Mouse (Mus musculus) cortical plate, adult 2 months (tissue): ENCODE data around the gene Tstd1. TPM values are rescaled to one million over a fixed set of nuclear protein-coding genes. Genes with fewer than 3 reads are reported as not detected.
A peak's percentile ranks its signal among the peaks of the same experiment; 100 is the strongest.

Source experiments
- H3K27ac ChIP-seq: fragments of 200-500 bp; 2 replicates; pipeline ENCODE4 v1.5.1; 2012; ENCODE audit warnings: low read length, control low read depth, inconsistent platforms; ENCODE audit not compliant: insufficient read depth
- H3K4me1 ChIP-seq: fragments of 200-500 bp; 2 replicates; pipeline ENCODE4 v1.6.1; 2011; ENCODE audit warnings: low read length; ENCODE audit not compliant: control insufficient read depth, insufficient read depth
- H3K4me3 ChIP-seq: fragments of 200-500 bp; 2 replicates; pipeline ENCODE4 v1.5.1; 2011; ENCODE audit warnings: mild to moderate bottlenecking, low read length, control low read depth; ENCODE audit not compliant: insufficient read depth
- CTCF ChIP-seq: fragments of 200-500 bp; IDR thresholded peaks from 2 replicates; pipeline ENCODE4 v1.5.1; 2011; ENCODE audit warnings: mild to moderate bottlenecking, control low read depth, low read length; ENCODE audit not compliant: insufficient read depth; ENCODE audit errors: extremely low read depth
- POLR2A ChIP-seq: fragments of 200-500 bp; IDR thresholded peaks from 2 replicates; pipeline ENCODE4 v1.6.1; 2011; ENCODE audit warnings: mild to moderate bottlenecking, low read length, control low read depth; ENCODE audit not compliant: insufficient read depth; ENCODE audit errors: extremely low read depth
- polyA plus RNA-seq: library from polyadenylated mRNA; depleted of rRNA; stranded (reverse); fragments of >200 nt; gene quantifications from 2 replicates; pipeline ENCODE4 v1.2.3, GENCODE M21; 2012

The Tstd1 gene
- polyA plus RNA-seq, 1 experiment: 2.1 TPM

GRCm38 (mm10) chr1:171446854-171447253 lies 28.2 kb downstream of the Tstd1 start:
- H3K4me1 ChIP-seq: no peaks in the 10 kb centered on the region
- H3K27ac ChIP-seq: peak overlapping the region; percentile 75; the same call in 1 of the 2 replicates
- H3K4me3 ChIP-seq: no peak overlapping the region
- TF ChIP-seq CTCF (no peak), POLR2A (no peak)

GRCm38 (mm10) chr1:171447692-171448091 lies 29.0 kb downstream of the Tstd1 start:
- Histone ChIP-seq H3K27ac (no peak overlapping the region), H3K4me1 (no peaks in the 10 kb centered on the region), H3K4me3 (no peak overlapping the region)
- TF ChIP-seq POLR2A: no peak
- TF ChIP-seq CTCF: no peak

- no peak overlapping the region for H3K27ac ChIP-seq
- no peaks in the 10 kb centered on the region for H3K4me1 ChIP-seq
- no peak for TF ChIP-seq CTCF
- no peak for TF ChIP-seq POLR2A
- H3K4me3 ChIP-seq: no peak overlapping the region
Measured at GRCm38 (mm10) chr1:171450062-171450461, 31.4 kb downstream of the Tstd1 start.

- Histone ChIP-seq H3K27ac (no peak overlapping the region), H3K4me3 (no peak overlapping the region), H3K4me1 (no peaks in the 10 kb centered on the region)
- TF ChIP-seq CTCF: no peak
- TF ChIP-seq POLR2A: no peak
Measured at GRCm38 (mm10) chr1:171451001-171451400, 32.3 kb downstream of the Tstd1 start.

- no peak overlapping the region for H3K4me3 ChIP-seq
- H3K4me1 ChIP-seq: no peaks in the 10 kb centered on the region
- no peak overlapping the region for H3K27ac ChIP-seq
- TF ChIP-seq CTCF (no peak), POLR2A (no peak)
Measured at GRCm38 (mm10) chr1:171452522-171452921, 33.9 kb downstream of the Tstd1 start.

- TF ChIP-seq CTCF (no peak), POLR2A (no peak)
- Histone ChIP-seq H3K4me1 (no peaks in the 10 kb centered on the region), H3K4me3 (no peak overlapping the region), H3K27ac (no peak overlapping the region)
Measured at GRCm38 (mm10) chr1:171452923-171453322, 34.3 kb downstream of the Tstd1 start.

GRCm38 (mm10) chr1:171454926-171455325 lies 36.3 kb downstream of the Tstd1 start:
- Histone ChIP-seq H3K4me3 (no peak overlapping the region), H3K4me1 (no peaks in the 10 kb centered on the region), H3K27ac (no peak overlapping the region)
- TF ChIP-seq CTCF: no peak
- no peak for TF ChIP-seq POLR2A

- H3K27ac ChIP-seq: no peak overlapping the region
- no peaks in the 10 kb centered on the region for H3K4me1 ChIP-seq
- H3K4me3 ChIP-seq: no peak overlapping the region
- no peak for TF ChIP-seq POLR2A
- TF ChIP-seq CTCF: no peak
Measured at GRCm38 (mm10) chr1:171457568-171457967, 38.9 kb downstream of the Tstd1 start.

GRCm38 (mm10) chr1:171459791-171460190 lies 41.1 kb downstream of the Tstd1 start:
- Histone ChIP-seq H3K27ac (no peak overlapping the region), H3K4me1 (no peaks in the 10 kb centered on the region), H3K4me3 (no peak overlapping the region)
- TF ChIP-seq POLR2A (no peak), CTCF (no peak)

- Histone ChIP-seq H3K27ac (no peak overlapping the region), H3K4me1 (no peaks in the 10 kb centered on the region), H3K4me3 (no peak overlapping the region)
- TF ChIP-seq CTCF (no peak), POLR2A (no peak)
Measured at GRCm38 (mm10) chr1:171460551-171461503, 42.2 kb downstream of the Tstd1 start.

GRCm38 (mm10) chr1:171463133-171463532 lies 44.5 kb downstream of the Tstd1 start:
- TF ChIP-seq CTCF (no peak), POLR2A (no peak)
- H3K4me1 ChIP-seq: no peaks in the 10 kb centered on the region
- H3K4me3 ChIP-seq: no peak overlapping the region
- H3K27ac ChIP-seq: no peak overlapping the region
